Mouse (Mus musculus) kidney, adult 2 months (tissue): Measurements from ENCODE around the gene Agmat. TPM values are rescaled to one million over a fixed set of nuclear protein-coding genes. Genes with fewer than 3 reads are reported as not detected.

ENCODE experiments used
- DNase-seq: peaks from one replicate; pipeline ENCODE4 v3.0.0; 2021
- H3K27ac ChIP-seq: fragments of 200-500 bp; 2 replicates; pipeline ENCODE4 v1.5.1; 2012; ENCODE audit warnings: low read depth, low read length, control low read depth, inconsistent platforms; ENCODE audit not compliant: insufficient read depth
- H3K27me3 ChIP-seq: fragments of 200-500 bp; replicated peaks from 2 replicates; pipeline ENCODE4 v1.6.1; 2012; ENCODE audit warnings: mild to moderate bottlenecking, moderate library complexity, low read length, inconsistent platforms; ENCODE audit not compliant: control insufficient read depth, insufficient read depth
- H3K36me3 ChIP-seq: fragments of 200-500 bp; 2 replicates; pipeline ENCODE4 v1.6.1; 2012; ENCODE audit warnings: mild to moderate bottlenecking, moderate library complexity, low read length, inconsistent platforms; ENCODE audit not compliant: control insufficient read depth, insufficient read depth
- H3K4me1 ChIP-seq: fragments of 200-500 bp; 2 replicates; pipeline ENCODE4 v1.6.1; 2011; ENCODE audit warnings: low read length; ENCODE audit not compliant: control insufficient read depth, insufficient read depth
- H3K4me3 ChIP-seq: fragments of 200-500 bp; 2 replicates; pipeline ENCODE4 v1.5.1; 2011; ENCODE audit warnings: mild to moderate bottlenecking, low read depth, low read length, control low read depth; ENCODE audit not compliant: insufficient read depth
- CTCF ChIP-seq: fragments of 200-500 bp; conservative IDR thresholded peaks from 2 replicates; pipeline ENCODE4 v1.5.1; 2011; ENCODE audit warnings: low read depth, mild to moderate bottlenecking, control low read depth, low read length, moderate library complexity, mixed read lengths; ENCODE audit not compliant: insufficient read depth, insufficient read length
- POLR2A ChIP-seq: fragments of 200-500 bp; IDR thresholded peaks from one replicate; pipeline ENCODE4 v1.6.1; 2011; ENCODE audit warnings: low read depth, low read length, control low read depth
- WGBS: fragments of 180-500 bp; shearing (Covaris S2); methylation state at CpG from one replicate; pipeline ENCODE4 v1.1.7; 2018; 5-methylcytosine and 5-hydroxymethylcytosine counted together
- polyA plus RNA-seq: library from polyadenylated mRNA; depleted of rRNA; stranded (reverse); fragments of >200 nt; gene quantifications from 2 replicates; pipeline ENCODE4 v1.2.3, GENCODE M21; 2012

Agmat gene
- polyA plus RNA-seq, 1 experiment, result 9.4 TPM

DNA sequence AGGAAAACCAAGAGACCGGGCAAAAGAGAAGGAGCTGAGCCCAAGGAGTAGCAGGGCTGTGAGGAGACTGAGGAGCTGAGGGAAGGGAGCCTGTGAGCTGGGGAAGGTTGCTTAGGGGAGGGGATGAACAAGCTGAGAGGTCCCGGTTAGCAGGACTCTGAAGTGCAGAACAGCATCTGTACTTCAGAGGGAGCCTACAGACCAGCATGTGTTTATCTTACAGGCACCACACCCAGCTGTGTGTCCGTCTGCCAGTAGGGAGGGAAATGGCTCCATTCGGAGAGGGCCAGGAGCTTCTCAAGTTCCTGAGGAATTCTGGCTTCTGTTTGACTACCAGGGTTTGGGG, 5.6 kb downstream of the Agmat start:
- Histone ChIP-seq H3K4me1 (no peaks in the 10 kb centered on the region), H3K36me3 (no peaks in the 10 kb centered on the region), H3K27me3 (no peaks in the 10 kb centered on the region), H3K27ac (no peak overlapping the region), H3K4me3 (no peak overlapping the region)
- WGBS, result 34% methylated on average over 4 of the region's 4 CpGs
- DNase-seq, result no peak
- TF ChIP-seq POLR2A (no peak), CTCF (no peak)

DNA sequence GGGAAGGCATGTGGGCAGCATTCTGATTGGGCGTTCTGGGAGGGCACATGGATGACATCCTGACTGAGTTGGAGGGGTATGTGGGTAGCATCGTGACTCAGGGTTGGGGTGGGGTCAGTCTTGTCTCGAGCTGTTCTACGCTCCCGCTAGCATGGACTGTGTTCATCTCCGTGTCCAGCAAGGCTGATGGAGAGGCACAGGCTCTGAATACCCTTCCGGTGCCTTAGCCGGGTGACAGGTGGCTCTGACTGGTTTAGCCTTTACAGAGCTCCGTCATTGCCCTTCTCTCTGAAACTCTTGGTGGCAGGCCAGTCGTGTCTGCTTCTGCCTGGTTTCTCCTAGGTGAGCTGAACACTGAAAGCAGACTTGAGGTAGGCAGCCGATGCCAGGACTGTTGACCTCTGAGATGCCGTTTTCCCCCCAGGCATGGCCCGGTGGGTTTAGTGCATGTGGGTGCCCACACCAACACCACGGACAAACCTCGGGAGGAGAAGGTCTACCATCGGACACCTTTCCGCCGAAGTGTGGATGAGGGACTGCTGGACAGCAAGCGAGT, 9.0 kb downstream of the Agmat start:
- Histone ChIP-seq H3K36me3 (no peaks in the 10 kb centered on the region), H3K4me3 (no peak overlapping the region), H3K27ac (no peak overlapping the region), H3K27me3 (no peaks in the 10 kb centered on the region), H3K4me1 (no peaks in the 10 kb centered on the region)
- TF ChIP-seq CTCF, result no peak
- no peak for TF ChIP-seq POLR2A
- 80% methylated on average over 19 of the region's 19 CpGs for WGBS
- peak; percentile 46 for DNase-seq

DNA sequence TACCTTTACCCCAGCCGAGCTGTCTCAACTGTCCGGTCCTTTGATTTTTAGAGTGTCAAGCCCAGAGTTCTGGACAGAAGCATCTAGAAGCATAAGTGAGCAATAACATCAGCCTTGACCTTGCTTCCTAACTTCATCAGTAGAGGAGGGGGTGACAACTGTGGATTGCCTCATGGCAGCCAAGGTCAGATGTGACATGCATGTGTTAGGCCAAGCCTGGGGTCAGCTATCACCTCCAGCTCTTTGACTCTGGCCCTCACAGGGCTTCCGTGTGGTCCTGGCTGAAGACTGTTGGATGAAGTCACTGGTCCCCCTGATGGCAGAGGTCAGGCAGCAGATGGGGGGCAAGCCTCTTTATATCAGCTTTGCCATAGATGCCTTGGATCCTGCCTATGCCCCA, 10.7 kb downstream of the Agmat start:
- WGBS, result 97% methylated on average over 3 of the region's 3 CpGs
- no peaks in the 10 kb centered on the region for H3K36me3 ChIP-seq
- no peak overlapping the region for H3K4me3 ChIP-seq
- no peak for DNase-seq
- H3K27ac ChIP-seq, result no peak overlapping the region
- no peaks in the 10 kb centered on the region; the same call in 1 of the 2 replicates for H3K4me1 ChIP-seq
- no peak for TF ChIP-seq CTCF
- TF ChIP-seq POLR2A, result no peak
- no peaks in the 10 kb centered on the region for H3K27me3 ChIP-seq

DNA sequence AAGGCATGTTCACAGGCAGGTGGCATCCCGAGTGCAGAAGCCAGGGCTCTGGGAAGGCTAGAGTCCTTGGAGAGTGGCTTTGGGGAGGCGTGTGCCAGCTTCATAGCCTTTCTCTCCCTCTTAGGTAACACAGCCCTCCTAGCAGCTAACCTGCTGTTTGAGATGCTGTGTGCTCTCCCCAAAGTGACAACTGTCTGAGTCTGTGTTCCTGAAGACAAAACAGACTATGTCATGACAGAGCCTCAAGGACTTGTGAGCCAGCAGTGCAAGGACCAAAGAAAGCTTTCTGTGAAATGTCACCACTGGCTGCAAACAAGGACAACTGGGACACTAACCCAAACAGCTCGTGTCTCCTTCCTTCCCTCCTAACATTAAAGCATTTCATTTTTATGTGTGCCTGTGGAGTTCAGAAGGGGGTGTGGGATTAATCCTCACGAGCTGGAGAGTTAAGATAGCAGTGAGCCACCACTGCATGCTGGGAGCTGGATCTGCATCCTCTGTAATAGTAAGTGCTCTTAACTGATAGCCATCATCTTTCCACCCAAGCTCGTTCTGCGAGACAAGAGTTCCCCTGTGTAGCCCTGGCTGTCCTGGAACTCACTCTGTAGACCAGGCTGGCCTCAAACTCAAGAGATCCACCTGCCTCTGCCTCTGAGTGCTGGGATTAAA, 12.5 kb downstream of the Agmat start:
- 72% methylated on average over 6 of the region's 6 CpGs for WGBS
- Histone ChIP-seq H3K4me1 (no peaks in the 10 kb centered on the region; the same call in 1 of the 2 replicates), H3K4me3 (no peak overlapping the region), H3K27ac (no peak overlapping the region), H3K27me3 (no peaks in the 10 kb centered on the region), H3K36me3 (no peaks in the 10 kb centered on the region; the same call in 1 of the 2 replicates)
- DNase-seq, result no peak
- TF ChIP-seq CTCF (no peak), POLR2A (no peak)

DNA sequence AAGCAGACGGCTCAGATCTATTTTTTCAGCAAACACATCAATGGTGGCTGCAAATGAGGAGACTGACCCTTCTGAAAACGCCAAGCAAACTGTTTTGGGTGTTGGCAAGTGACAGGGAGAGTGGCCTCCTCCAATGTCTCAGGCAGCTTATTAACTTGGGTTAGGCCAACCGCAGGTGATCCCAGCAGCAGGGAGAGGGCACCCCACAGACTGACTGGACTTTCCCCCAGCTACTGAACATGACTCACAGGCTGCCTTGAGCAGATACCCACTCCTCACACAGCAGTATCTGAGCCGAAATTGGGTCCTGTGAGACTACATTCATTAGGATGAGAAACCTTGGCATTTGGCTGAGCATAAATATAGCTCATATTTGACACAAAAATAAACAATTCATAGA, 14.5 kb downstream of the Agmat start:
- H3K27ac ChIP-seq, result no peak overlapping the region
- H3K27me3 ChIP-seq, result no peaks in the 10 kb centered on the region
- 61% methylated on average over 4 of the region's 4 CpGs for WGBS
- DNase-seq, result peak; percentile 59
- no peak overlapping the region for H3K4me3 ChIP-seq
- no peaks in the 10 kb centered on the region; the same call in 1 of the 2 replicates for H3K4me1 ChIP-seq
- H3K36me3 ChIP-seq, result no peaks in the 10 kb centered on the region; the same call in 1 of the 2 replicates
- TF ChIP-seq POLR2A (no peak), CTCF (no peak)

DNA sequence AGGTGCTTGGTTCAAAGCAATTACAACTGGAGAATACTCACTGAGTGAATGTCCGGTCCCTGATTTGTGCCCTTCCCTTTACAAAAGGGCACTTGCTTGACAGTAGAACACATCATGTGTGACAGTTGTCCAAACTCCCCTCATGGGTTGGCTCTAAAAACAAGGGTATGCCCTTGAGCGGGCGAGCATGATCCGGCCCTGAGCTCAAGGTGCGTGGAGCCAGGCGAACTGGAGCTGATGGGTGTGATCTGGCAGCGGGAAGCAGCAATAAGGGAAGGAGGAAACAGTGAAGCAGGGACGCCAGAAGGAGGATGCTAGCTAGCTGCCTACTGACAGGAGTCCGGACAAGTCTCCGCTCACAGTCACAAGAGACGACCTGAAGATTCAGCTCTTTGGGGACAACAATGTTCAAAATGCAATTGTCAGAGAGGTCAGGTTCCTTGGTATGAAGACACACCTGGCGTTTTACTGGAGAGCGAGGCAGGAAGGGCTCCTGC, 15.7 kb downstream of the Agmat start:
- TF ChIP-seq CTCF (no peak), POLR2A (no peak)
- Histone ChIP-seq H3K27me3 (no peaks in the 10 kb centered on the region), H3K27ac (no peak overlapping the region), H3K4me1 (no peaks in the 10 kb centered on the region; the same call in 1 of the 2 replicates), H3K4me3 (no peak overlapping the region), H3K36me3 (no peaks in the 10 kb centered on the region; the same call in 1 of the 2 replicates)
- 82% methylated on average over 13 of the region's 13 CpGs for WGBS
- peak; percentile 33 for DNase-seq

DNA sequence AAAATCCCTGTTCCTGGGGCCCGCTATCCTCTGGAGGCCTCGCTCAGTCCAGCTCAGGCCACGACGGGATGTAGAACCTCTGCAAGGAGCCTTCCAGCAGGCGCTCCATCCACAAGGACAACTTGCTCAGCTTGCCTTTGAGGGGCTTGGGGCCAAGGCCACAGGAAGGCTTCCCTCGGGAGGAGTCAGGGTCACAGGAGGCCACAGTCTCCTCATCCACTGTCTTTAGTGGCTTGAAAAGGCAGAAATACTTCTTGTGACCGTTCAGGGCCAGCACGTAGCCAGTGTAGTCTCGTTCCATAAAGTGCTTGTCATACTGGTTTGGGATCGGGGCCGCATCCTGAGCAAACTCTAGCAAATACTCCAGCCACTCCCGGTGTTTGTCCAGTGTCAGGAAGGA, 17.0 kb downstream of the Agmat start:
- Histone ChIP-seq H3K27me3 (no peaks in the 10 kb centered on the region), H3K36me3 (no peaks in the 10 kb centered on the region; the same call in 1 of the 2 replicates), H3K4me1 (no peaks in the 10 kb centered on the region; the same call in 1 of the 2 replicates), H3K27ac (no peak overlapping the region), H3K4me3 (no peak overlapping the region)
- no peak for DNase-seq
- 92% methylated on average over 12 of the region's 12 CpGs for WGBS
- no peak for TF ChIP-seq CTCF
- TF ChIP-seq POLR2A, result no peak
